Mouse (Mus musculus): ENCODE data around the gene Plppr1.

Plppr1 gene

GRCm38 (mm10) chr4:49118842-49119241 is 59.8 kb downstream of the Plppr1 start:
- ATAC-seq (ENCODE audit: low TSS enrichment): no peak

- ATAC-seq (ENCODE audit: low TSS enrichment): peak; percentile 59; the same call in 1 of the 2 replicates
Measured at GRCm38 (mm10) chr4:49144798-49145197, 85.7 kb downstream of the Plppr1 start.

GRCm38 (mm10) chr4:49148775-49149174 is 89.7 kb downstream of the Plppr1 start:
- ATAC-seq (ENCODE audit: low TSS enrichment): no peak

GRCm38 (mm10) chr4:49149251-49149650 is 90.2 kb downstream of the Plppr1 start:
- no peak for ATAC-seq (ENCODE audit: low TSS enrichment)

- peak; percentile 89 for ATAC-seq (ENCODE audit: low TSS enrichment)
Measured at GRCm38 (mm10) chr4:49153849-49154248, 94.8 kb downstream of the Plppr1 start.

- ATAC-seq (ENCODE audit: low TSS enrichment): no peak
Measured at GRCm38 (mm10) chr4:49156781-49157180, 97.7 kb downstream of the Plppr1 start.

- ATAC-seq (ENCODE audit: low TSS enrichment): no peak
Measured at GRCm38 (mm10) chr4:49163285-49163684, 104.2 kb downstream of the Plppr1 start.

GRCm38 (mm10) chr4:49166391-49166790 is 107.3 kb downstream of the Plppr1 start:
- ATAC-seq (ENCODE audit: low TSS enrichment): no peak

- ATAC-seq (ENCODE audit: low TSS enrichment): no peak
Measured at GRCm38 (mm10) chr4:49167030-49167429, 108.0 kb downstream of the Plppr1 start.

GRCm38 (mm10) chr4:49169498-49169897 is 110.4 kb downstream of the Plppr1 start:
- no peak for ATAC-seq (ENCODE audit: low TSS enrichment)

- no peak for ATAC-seq (ENCODE audit: low TSS enrichment)
Measured at GRCm38 (mm10) chr4:49178101-49178500, 119.0 kb downstream of the Plppr1 start.

- ATAC-seq (ENCODE audit: low TSS enrichment): 0 out of 2 replicates have a peak, but pooled peaks have one; percentile 27
Measured at GRCm38 (mm10) chr4:49178891-49179290, 119.8 kb downstream of the Plppr1 start.

- no peak for ATAC-seq (ENCODE audit: low TSS enrichment)
Measured at GRCm38 (mm10) chr4:49179471-49180181, 120.6 kb downstream of the Plppr1 start.

GRCm38 (mm10) chr4:49189991-49190526 is 131.0 kb downstream of the Plppr1 start:
- no peak for ATAC-seq (ENCODE audit: low TSS enrichment)

- no peak for ATAC-seq (ENCODE audit: low TSS enrichment)
Measured at GRCm38 (mm10) chr4:49197125-49197747, 138.2 kb downstream of the Plppr1 start.

- peak; percentile 78 for ATAC-seq (ENCODE audit: low TSS enrichment)
Measured at GRCm38 (mm10) chr4:49210457-49210856, 151.4 kb downstream of the Plppr1 start.

GRCm38 (mm10) chr4:49211582-49211981 is 152.5 kb downstream of the Plppr1 start:
- ATAC-seq (ENCODE audit: low TSS enrichment): peak; percentile 69

GRCm38 (mm10) chr4:49212616-49213544 is 153.8 kb downstream of the Plppr1 start:
- peak; percentile 78 for ATAC-seq (ENCODE audit: low TSS enrichment)

- ATAC-seq (ENCODE audit: low TSS enrichment): no peak
Measured at GRCm38 (mm10) chr4:49214341-49214740, 155.3 kb downstream of the Plppr1 start.

GRCm38 (mm10) chr4:49223501-49223900 is 164.4 kb downstream of the Plppr1 start:
- peak; percentile 50; the same call in 1 of the 2 replicates for ATAC-seq (ENCODE audit: low TSS enrichment)

GRCm38 (mm10) chr4:49225021-49225420 is 165.9 kb downstream of the Plppr1 start:
- ATAC-seq (ENCODE audit: low TSS enrichment): peak; percentile 44
